Comparison of ENCODE assay signal across 8 mouse cellular contexts in the genomic region with DNA sequence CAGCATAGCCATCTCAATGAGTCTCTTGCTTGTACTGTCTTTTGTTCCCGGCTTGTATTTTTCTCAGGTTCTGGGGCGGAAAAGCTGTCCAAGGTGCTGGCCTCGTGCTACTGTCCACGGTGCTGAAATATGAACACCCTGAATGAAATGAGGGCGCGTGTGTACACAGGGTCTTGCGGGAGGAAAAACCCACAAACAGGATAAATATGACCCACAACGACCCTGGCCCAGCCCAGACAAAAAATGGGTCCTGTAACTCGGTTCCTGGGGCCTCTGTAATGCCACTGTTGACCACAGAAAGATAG. TPM values are rescaled to one million over a fixed set of nuclear protein-coding genes. Genes with fewer than 3 reads are reported as not detected.
DNase-seq lines count a peak whose midpoint lies in the region; ATAC-seq lines count a peak whose summit lies in the region.
"Had no signal": no experiment of that assay in that cellular context is flagged by ENCODE, and none has a peak within 500 bp of the region (broad histone marks: within the 10 kb centered on the region; RNA-seq: fewer than 3 reads in every experiment).

No protein-coding gene starts in this region.

- H3K27ac ChIP-seq in embryonic facial prominence, embryonic 10.5 days (replicated peaks): no peak overlapping the region
- no peak overlapping the region for H3K27ac ChIP-seq in neural tube, embryonic 12.5 days

- H3K9me3 ChIP-seq in embryonic facial prominence, embryonic 10.5 days: no peaks in the 10 kb centered on the region
- no peaks in the 10 kb centered on the region for H3K9me3 ChIP-seq in neural tube, embryonic 12.5 days

- peak; percentile 60 for DNase-seq in thymus, postnatal 0 days (ENCODE audit: low spot score)
- no peak for DNase-seq in thymus, adult 18-20 months
- peak; percentile 68 for DNase-seq in embryonic facial prominence, embryonic 10.5 days (ENCODE audit: low spot score)
- peak; percentile 41 to 80 for DNase-seq in kidney, postnatal 36 days
- DNase-seq in layer of hippocampus, adult 9-10 months (ENCODE audit: low spot score): no peak
- DNase-seq in left cerebral cortex, adult 9 months (ENCODE audit: low spot score in 2 of 2): no peak

- WGBS in embryonic facial prominence, embryonic 10.5 days: 14% methylated on average over 9 of the region's 9 CpGs
- 18% methylated on average over 9 of the region's 9 CpGs for WGBS in neural tube, embryonic 12.5 days

- H3K4me2 ChIP-seq in neural tube, embryonic 12.5 days (replicated peaks): peak overlapping the region; percentile 94; the same call in 1 of the 2 replicates

- no peak overlapping the region for H3K4me3 ChIP-seq in embryonic facial prominence, embryonic 10.5 days
- H3K4me3 ChIP-seq in neural tube, embryonic 12.5 days: no peak overlapping the region
- H3K4me3 ChIP-seq: erythroblast, embryonic 14.5 days had no signal

- no peaks in the 10 kb centered on the region for H3K36me3 ChIP-seq in embryonic facial prominence, embryonic 10.5 days (replicated peaks)
- H3K36me3 ChIP-seq in neural tube, embryonic 12.5 days: no peaks in the 10 kb centered on the region

- H3K4me1 ChIP-seq in embryonic facial prominence, embryonic 10.5 days: peaks cover 32% of the 10 kb centered on the region
- peaks cover 17% of the 10 kb centered on the region; the same call in 1 of the 2 replicates for H3K4me1 ChIP-seq in neural tube, embryonic 12.5 days

- no peak for ATAC-seq in neural tube, embryonic 12.5 days (ENCODE audit: low FRiP score, low read depth)

- peaks cover 94% of the 10 kb centered on the region for H3K27me3 ChIP-seq in embryonic facial prominence, embryonic 10.5 days (replicated peaks; ENCODE audit: low read depth, poor library complexity, severe bottlenecking)
- H3K27me3 ChIP-seq in neural tube, embryonic 12.5 days (replicated peaks): peaks cover 81% of the 10 kb centered on the region

- no peak overlapping the region for H3K9ac ChIP-seq in neural tube, embryonic 12.5 days

RNA-seq across cellular contexts. Expression of a gene that starts 0.4 kb away (rescaled TPM):
- 0.10 and 0.23 TPM in 2 replicates for polyA plus RNA-seq in thymus, postnatal 0 days (2015; fragmentation: Nextera tagmentation; extraction: Ambion mirVana)
- 0.36 and 0.91 TPM in 2 replicates for polyA plus RNA-seq in embryonic facial prominence, embryonic 10.5 days (2016; fragmentation: Nextera tagmentation; extraction: Ambion mirVana)
- 0.93 and 1.1 TPM in 2 replicates for polyA plus RNA-seq in neural tube, embryonic 12.5 days (2016; fragmentation: Nextera tagmentation; extraction: Ambion mirVana)
- polyA plus RNA-seq: erythroblast, embryonic 14.5 days had no signal

RNA-seq across cellular contexts. Expression of a gene that starts 10.0 kb away (rescaled TPM):
- polyA plus RNA-seq in thymus, postnatal 0 days (2015; fragmentation: Nextera tagmentation; extraction: Ambion mirVana): 0.08 and 0.22 TPM in 2 replicates
- 2.3 and 3.4 TPM in 2 replicates for polyA plus RNA-seq in embryonic facial prominence, embryonic 10.5 days (2016; fragmentation: Nextera tagmentation; extraction: Ambion mirVana)
- 43.0 and 44.9 TPM in 2 replicates for polyA plus RNA-seq in neural tube, embryonic 12.5 days (2016; fragmentation: Nextera tagmentation; extraction: Ambion mirVana)

RNA-seq across cellular contexts. Expression of a gene that starts 22.0 kb away (rescaled TPM):
- not detected in 2 replicates for polyA plus RNA-seq in thymus, postnatal 0 days (2015; fragmentation: Nextera tagmentation; extraction: Ambion mirVana)
- not detected in 2 replicates for polyA plus RNA-seq in embryonic facial prominence, embryonic 10.5 days (2016; fragmentation: Nextera tagmentation; extraction: Ambion mirVana)
- not detected in 2 replicates for polyA plus RNA-seq in neural tube, embryonic 12.5 days (2016; fragmentation: Nextera tagmentation; extraction: Ambion mirVana)
- polyA plus RNA-seq: erythroblast, embryonic 14.5 days had no signal

RNA-seq across cellular contexts. Expression of a gene that starts 22.2 kb away (rescaled TPM):
- 450 and 476 TPM in 2 replicates for polyA plus RNA-seq in thymus, postnatal 0 days (2015; fragmentation: Nextera tagmentation; extraction: Ambion mirVana)
- polyA plus RNA-seq in embryonic facial prominence, embryonic 10.5 days (2016; fragmentation: Nextera tagmentation; extraction: Ambion mirVana): 1,193 and 1,272 TPM in 2 replicates
- 1,247 and 1,331 TPM in 2 replicates for polyA plus RNA-seq in neural tube, embryonic 12.5 days (2016; fragmentation: Nextera tagmentation; extraction: Ambion mirVana)

RNA-seq across cellular contexts. Expression of a gene that starts 22.4 kb away (rescaled TPM):
- 150 TPM in 2 replicates for polyA plus RNA-seq in thymus, postnatal 0 days (2015; fragmentation: Nextera tagmentation; extraction: Ambion mirVana)
- 147 and 148 TPM in 2 replicates for polyA plus RNA-seq in embryonic facial prominence, embryonic 10.5 days (2016; fragmentation: Nextera tagmentation; extraction: Ambion mirVana)
- polyA plus RNA-seq in neural tube, embryonic 12.5 days (2016; fragmentation: Nextera tagmentation; extraction: Ambion mirVana): 78.4 and 85.2 TPM in 2 replicates

Comparison
In these comparisons a context has a peak if more than half of its experiments do, and no peak if none do; other contexts are left out.
1. DNase-seq: peak in thymus, postnatal 0 days (single experiment), embryonic facial prominence, embryonic 10.5 days (single experiment) and kidney, postnatal 36 days (2 of 2); none in thymus, adult 18-20 months (0 of 2), layer of hippocampus, adult 9-10 months (single experiment) and left cerebral cortex, adult 9 months (0 of 2).